Mouse (Mus musculus): ENCODE measurements around the gene Arf5. TPM values are rescaled to one million over a fixed set of nuclear protein-coding genes. Genes with fewer than 3 reads are reported as not detected.

The Arf5 gene
- polyA plus RNA-seq, 1 experiment from 2014 or later: 435 TPM

DNA sequence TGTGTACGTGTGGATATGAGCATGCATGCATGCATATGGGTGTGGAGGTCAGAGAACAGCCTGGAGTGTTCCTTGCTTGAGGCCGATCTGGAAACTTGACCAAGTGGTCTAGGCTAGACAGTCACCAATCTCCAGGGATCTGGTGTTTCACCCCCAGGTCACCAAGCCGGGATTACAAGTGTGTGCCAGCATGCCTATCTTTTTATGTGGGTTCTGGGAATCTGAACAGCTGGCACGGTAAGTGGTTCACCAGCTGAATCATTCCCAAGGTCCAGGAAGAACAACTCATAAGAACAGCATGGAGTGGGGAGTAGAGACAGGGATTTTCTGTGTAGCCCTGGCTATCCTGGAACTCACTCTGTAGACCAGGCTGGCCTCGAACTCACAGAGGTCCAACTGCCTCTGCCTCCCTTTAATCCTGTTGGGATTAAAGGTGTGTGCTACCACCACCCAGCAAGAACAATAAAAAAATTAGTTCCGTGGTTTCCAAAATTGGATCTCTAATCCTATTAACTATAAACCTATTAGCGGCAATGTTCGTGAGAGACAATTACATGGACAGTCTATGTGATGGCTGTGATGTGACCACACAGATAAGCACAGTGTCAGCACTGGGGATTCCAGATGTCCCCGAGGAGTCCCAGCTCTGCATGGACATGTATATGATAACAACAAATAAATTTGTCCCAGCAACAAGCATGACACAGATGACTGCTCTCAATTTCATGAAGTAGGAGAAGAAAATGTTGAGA lies 48.1 kb downstream of the Arf5 start:
- ATAC-seq: no peak
- 85% methylated on average over 9 of the region's 9 CpGs for WGBS
- Histone ChIP-seq H3K4me1 (ENCODE audit: control insufficient read depth, insufficient read depth, low read length) (no peaks in the 10 kb centered on the region), H3K4me3 (ENCODE audit: low read depth, low read length) (no peak overlapping the region), H3K9ac (ENCODE audit: low read depth, low read length) (no peak overlapping the region), H3K9me3 (replicated peaks; ENCODE audit: control insufficient read depth, low read length, poor library complexity, severe bottlenecking) (no peaks in the 10 kb centered on the region), H3K36me3 (ENCODE audit: control insufficient read depth, insufficient read depth, low read length) (no peaks in the 10 kb centered on the region), H3K4me2 (ENCODE audit: low read length) (no peak overlapping the region), H3K27me3 (ENCODE audit: control insufficient read depth, insufficient read depth, low read depth, low read length) (no peaks in the 10 kb centered on the region), H3K27ac (ENCODE audit: low read length) (no peak overlapping the region)

DNA sequence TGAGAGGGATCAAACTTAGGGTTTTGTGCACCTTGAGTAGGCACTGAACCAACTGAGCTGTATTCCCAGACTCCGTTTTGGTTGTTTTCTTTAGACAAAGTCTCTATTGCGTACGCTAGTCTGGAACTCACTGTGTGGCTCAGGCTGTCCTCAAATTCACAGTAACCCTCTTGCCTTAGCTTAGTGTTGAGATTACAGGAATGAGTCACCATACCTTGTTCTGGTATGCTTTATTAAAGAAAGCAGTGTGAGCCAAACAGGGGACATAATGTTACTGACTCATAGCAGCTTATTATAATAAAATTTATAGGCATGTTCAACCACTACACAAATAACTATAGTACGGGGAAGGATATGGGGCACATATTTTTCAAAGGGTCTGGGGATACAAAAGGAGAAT lies 50.9 kb downstream of the Arf5 start:
- ATAC-seq: no peak
- Histone ChIP-seq H3K27ac (ENCODE audit: low read length) (no peak overlapping the region), H3K27me3 (ENCODE audit: control insufficient read depth, insufficient read depth, low read depth, low read length) (no peaks in the 10 kb centered on the region), H3K4me1 (ENCODE audit: control insufficient read depth, insufficient read depth, low read length) (peaks cover 2% of the 10 kb centered on the region), H3K36me3 (ENCODE audit: control insufficient read depth, insufficient read depth, low read length) (no peaks in the 10 kb centered on the region), H3K4me2 (ENCODE audit: low read length) (no peak overlapping the region), H3K9ac (ENCODE audit: low read depth, low read length) (no peak overlapping the region), H3K4me3 (ENCODE audit: low read depth, low read length) (no peak overlapping the region), H3K9me3 (replicated peaks; ENCODE audit: control insufficient read depth, low read length, poor library complexity, severe bottlenecking) (no peaks in the 10 kb centered on the region)
- WGBS: 92% methylated on average over 4 of the region's 4 CpGs

DNA sequence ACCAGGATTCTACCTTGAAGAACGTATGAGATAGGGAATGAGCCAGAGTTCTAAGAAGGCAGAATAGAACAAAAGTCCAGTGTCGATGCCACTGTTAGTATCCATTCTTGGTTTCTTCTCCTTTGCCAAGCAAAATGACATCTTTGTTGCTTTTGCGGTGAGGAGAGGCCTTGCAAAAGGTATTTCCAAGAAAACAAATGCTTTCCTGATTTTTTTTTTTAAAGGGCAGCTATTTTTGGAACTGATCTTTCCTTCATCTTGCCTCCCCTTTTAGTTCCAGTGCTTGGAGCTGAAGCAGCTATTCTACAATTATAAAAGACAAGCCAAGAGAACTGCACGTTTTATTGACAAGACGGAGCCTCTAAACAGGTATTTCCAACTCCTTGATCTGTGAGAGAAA lies 51.5 kb downstream of the Arf5 start, which contains the start of gene Snd1:
Gene Snd1 (plus strand): TSS at position 301 of the 400 bp plus-strand sequence.
- ATAC-seq: no peak
- H3K36me3 ChIP-seq (ENCODE audit: control insufficient read depth, insufficient read depth, low read length): no peaks in the 10 kb centered on the region
- no peak within 1 kb of the TSS for H3K4me2 ChIP-seq (ENCODE audit: low read length)
- peaks cover 3% of the 10 kb centered on the region for H3K4me1 ChIP-seq (ENCODE audit: control insufficient read depth, insufficient read depth, low read length)
- H3K27me3 ChIP-seq (ENCODE audit: control insufficient read depth, insufficient read depth, low read depth, low read length): no peaks in the 10 kb centered on the region
- 84% methylated on average over 5 of the region's 5 CpGs for WGBS
- H3K9me3 ChIP-seq (replicated peaks; ENCODE audit: control insufficient read depth, low read length, poor library complexity, severe bottlenecking): no peaks in the 10 kb centered on the region
- no peak within 1 kb of the TSS for H3K4me3 ChIP-seq (ENCODE audit: low read depth, low read length)
- H3K9ac ChIP-seq (ENCODE audit: low read depth, low read length): no peak within 1 kb of the TSS
- H3K27ac ChIP-seq (ENCODE audit: low read length): no peak within 1 kb of the TSS

Other genes starting within 250 kb of the Arf5 start
- 16.6 and 24.6 TPM in 2 replicates for gene Zfp800, start 25.6 kb upstream of the Arf5 start, polyA plus RNA-seq (2015; fragmentation: Nextera tagmentation; extraction: Ambion mirVana)
- 0.13 TPM in 1 of 2 replicates, not detected in the other for gene Fscn3, start 4.2 kb downstream of the Arf5 start, polyA plus RNA-seq (2015; fragmentation: Nextera tagmentation; extraction: Ambion mirVana)
- gene Gcc1, start 4.8 kb downstream of the Arf5 start, polyA plus RNA-seq (2015; fragmentation: Nextera tagmentation; extraction: Ambion mirVana): 13.0 and 14.3 TPM in 2 replicates
- not detected in 2 replicates for gene Pax4, start 25.8 kb downstream of the Arf5 start, polyA plus RNA-seq (2015; fragmentation: Nextera tagmentation; extraction: Ambion mirVana)
- gene Snd1, start 51.6 kb downstream of the Arf5 start, polyA plus RNA-seq (2015; fragmentation: Nextera tagmentation; extraction: Ambion mirVana): 81.9 and 82.8 TPM in 2 replicates

Measured in midbrain, embryonic 16.5 days (tissue).